Mouse (Mus musculus): ENCODE measurements at regions not wholly inside any gene's neighbourhood (a gene's known extent, or its start where the extent isn't known, plus 50 kb on each side); places are given as distances from the start of the nearest gene placed in this dataset.

DNA sequence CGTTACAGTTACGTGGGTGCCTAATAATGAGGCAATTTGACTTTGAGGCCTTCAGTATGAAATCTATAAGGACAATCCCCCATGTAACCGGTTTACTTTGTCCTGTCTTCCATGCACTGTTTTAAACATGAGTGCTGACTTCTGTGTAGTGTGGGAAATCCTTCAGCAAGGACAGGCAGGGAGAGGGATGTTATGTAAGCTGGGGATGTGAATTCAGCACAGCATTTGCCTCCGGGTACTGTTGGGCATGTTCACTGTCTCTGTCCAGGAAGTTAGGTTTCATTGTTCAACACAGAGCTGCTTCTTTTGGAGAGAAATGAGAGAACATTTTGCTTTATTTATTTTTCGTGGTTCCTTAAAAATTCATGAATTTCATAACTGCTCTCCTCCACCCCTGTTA, 322.7 kb downstream of the Rnf144a start:
- Histone ChIP-seq H3K36me3 (ENCODE audit: control insufficient read depth, insufficient read depth, low read length) (no peaks in the 10 kb centered on the region), H3K9me3 (ENCODE audit: control insufficient read depth, low read length) (no peaks in the 10 kb centered on the region), H3K27me3 (replicated peaks; ENCODE audit: control insufficient read depth, insufficient read depth, low read length) (no peaks in the 10 kb centered on the region), H3K9ac (ENCODE audit: low read length) (no peak overlapping the region), H3K4me1 (replicated peaks; ENCODE audit: control insufficient read depth, insufficient read depth, low read length) (no peaks in the 10 kb centered on the region), H3K27ac (ENCODE audit: low read depth) (no peak overlapping the region), H3K4me3 (ENCODE audit: low read depth, low read length) (no peak overlapping the region), H3K4me2 (ENCODE audit: low read length) (no peak overlapping the region)
- WGBS: 58% methylated on average over 5 of the region's 5 CpGs
- DNase-seq (ENCODE audit: low spot score) (no peak), ATAC-seq (replicated peaks; ENCODE audit: low FRiP score, low TSS enrichment, low read depth) (no peak)

DNA sequence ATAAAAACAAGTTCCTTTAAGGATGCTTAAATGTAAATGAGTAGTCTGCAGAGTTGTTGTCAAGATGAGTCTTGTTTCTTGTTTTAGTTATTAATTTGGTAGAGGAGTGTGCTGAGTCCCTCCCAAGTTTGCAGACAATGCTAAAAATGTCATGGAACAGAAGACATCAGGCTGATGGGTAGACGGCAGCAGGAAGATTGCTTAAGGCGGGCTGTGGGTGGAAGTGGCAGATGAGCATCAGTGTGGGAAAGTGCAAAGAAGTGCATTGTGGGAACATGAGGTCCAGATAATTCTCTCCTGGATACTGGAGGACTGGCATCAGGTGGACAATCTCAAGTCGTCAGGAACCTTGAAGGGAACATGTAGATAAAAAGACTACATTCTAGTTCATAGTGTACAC, 323.2 kb downstream of the Rnf144a start:
- H3K9ac ChIP-seq (ENCODE audit: low read length): no peak overlapping the region
- no peaks in the 10 kb centered on the region for H3K27me3 ChIP-seq (replicated peaks; ENCODE audit: control insufficient read depth, insufficient read depth, low read length)
- no peak for ATAC-seq (replicated peaks; ENCODE audit: low FRiP score, low TSS enrichment, low read depth)
- 75% methylated on average over 3 of the region's 3 CpGs for WGBS
- H3K4me1 ChIP-seq (replicated peaks; ENCODE audit: control insufficient read depth, insufficient read depth, low read length): no peaks in the 10 kb centered on the region
- H3K9me3 ChIP-seq (ENCODE audit: control insufficient read depth, low read length): no peaks in the 10 kb centered on the region
- H3K27ac ChIP-seq (ENCODE audit: low read depth): no peak overlapping the region
- H3K4me2 ChIP-seq (ENCODE audit: low read length): no peak overlapping the region
- no peak overlapping the region for H3K4me3 ChIP-seq (ENCODE audit: low read depth, low read length)
- no peaks in the 10 kb centered on the region for H3K36me3 ChIP-seq (ENCODE audit: control insufficient read depth, insufficient read depth, low read length)
- DNase-seq (ENCODE audit: low spot score): no peak

DNA sequence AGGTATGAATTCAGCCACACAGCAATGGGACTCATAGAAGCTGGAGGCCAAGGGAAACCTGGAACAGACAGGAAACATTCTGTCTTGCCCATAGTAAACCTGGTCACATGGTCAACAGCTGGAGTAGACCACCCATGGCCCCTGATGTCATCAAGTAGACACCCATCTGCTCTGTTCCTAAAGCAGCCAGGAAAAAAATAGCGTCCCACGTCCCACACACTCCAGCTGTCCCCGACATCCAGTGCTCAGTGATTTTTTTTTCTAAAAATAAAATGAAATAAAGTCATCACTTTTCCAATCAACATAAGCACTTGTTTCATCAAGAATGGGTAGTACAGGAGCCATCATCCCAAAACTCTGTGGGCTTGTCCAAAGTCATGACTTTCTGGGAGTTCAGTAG, 326.7 kb downstream of the Rnf144a start:
- no peak for DNase-seq (ENCODE audit: low spot score)
- ATAC-seq (replicated peaks; ENCODE audit: low FRiP score, low TSS enrichment, low read depth): no peak
- no peaks in the 10 kb centered on the region for H3K27me3 ChIP-seq (replicated peaks; ENCODE audit: control insufficient read depth, insufficient read depth, low read length)
- H3K9ac ChIP-seq (ENCODE audit: low read length): no peak overlapping the region
- no peaks in the 10 kb centered on the region for H3K4me1 ChIP-seq (replicated peaks; ENCODE audit: control insufficient read depth, insufficient read depth, low read length)
- H3K27ac ChIP-seq (ENCODE audit: low read depth): no peak overlapping the region
- no peaks in the 10 kb centered on the region for H3K9me3 ChIP-seq (ENCODE audit: control insufficient read depth, low read length)
- WGBS: 76% methylated on average over 3 of the region's 3 CpGs
- no peaks in the 10 kb centered on the region for H3K36me3 ChIP-seq (ENCODE audit: control insufficient read depth, insufficient read depth, low read length)
- H3K4me3 ChIP-seq (ENCODE audit: low read depth, low read length): no peak overlapping the region
- no peak overlapping the region for H3K4me2 ChIP-seq (ENCODE audit: low read length)

DNA sequence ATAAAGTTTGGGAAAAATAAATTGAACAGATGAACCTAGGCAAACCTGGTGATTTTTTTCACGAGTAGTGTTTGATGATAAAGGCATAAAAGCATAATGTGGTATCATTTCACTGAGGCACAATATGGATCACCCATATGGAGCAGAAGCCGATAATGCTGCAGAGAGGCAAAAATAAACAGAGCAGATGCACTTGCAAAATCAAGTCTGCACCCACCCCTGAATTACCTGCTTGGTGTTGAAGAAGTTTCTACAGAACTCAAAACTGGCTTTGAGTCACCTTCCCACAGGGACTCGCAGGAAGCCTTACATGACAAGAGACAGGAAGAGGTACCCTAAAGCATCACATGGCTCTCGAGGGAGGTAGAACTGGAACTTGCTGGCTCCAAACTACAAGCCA, 328.1 kb downstream of the Rnf144a start:
- Histone ChIP-seq H3K4me2 (ENCODE audit: low read length) (no peak overlapping the region), H3K9ac (ENCODE audit: low read length) (no peak overlapping the region), H3K4me1 (replicated peaks; ENCODE audit: control insufficient read depth, insufficient read depth, low read length) (no peaks in the 10 kb centered on the region), H3K36me3 (ENCODE audit: control insufficient read depth, insufficient read depth, low read length) (no peaks in the 10 kb centered on the region), H3K4me3 (ENCODE audit: low read depth, low read length) (no peak overlapping the region), H3K27me3 (replicated peaks; ENCODE audit: control insufficient read depth, insufficient read depth, low read length) (no peaks in the 10 kb centered on the region), H3K27ac (ENCODE audit: low read depth) (no peak overlapping the region), H3K9me3 (ENCODE audit: control insufficient read depth, low read length) (no peaks in the 10 kb centered on the region)
- ATAC-seq (replicated peaks; ENCODE audit: low FRiP score, low TSS enrichment, low read depth): no peak
- DNase-seq (ENCODE audit: low spot score): no peak
- 87% methylated on average over 4 of the region's 4 CpGs for WGBS

DNA sequence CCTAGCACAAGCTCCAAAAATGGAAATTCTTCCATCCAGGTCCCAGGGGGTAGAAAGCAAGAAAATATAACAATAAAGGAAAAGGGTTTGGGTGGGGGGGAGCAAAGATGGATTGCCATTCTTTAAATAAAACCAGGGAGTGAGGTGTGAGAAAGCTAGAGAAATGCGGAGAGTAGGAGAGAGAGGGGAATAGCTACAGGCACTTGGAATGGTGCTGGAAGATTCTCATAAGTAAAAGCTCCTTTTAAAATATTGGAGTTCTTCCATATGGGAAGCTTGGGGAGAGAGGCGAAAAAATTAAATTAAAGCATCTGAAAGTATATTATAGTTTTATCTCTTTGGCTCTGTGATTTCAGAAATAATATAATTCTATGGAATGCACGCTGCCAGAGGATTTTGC, 328.6 kb downstream of the Rnf144a start:
- ATAC-seq (replicated peaks; ENCODE audit: low FRiP score, low TSS enrichment, low read depth): no peak

DNA sequence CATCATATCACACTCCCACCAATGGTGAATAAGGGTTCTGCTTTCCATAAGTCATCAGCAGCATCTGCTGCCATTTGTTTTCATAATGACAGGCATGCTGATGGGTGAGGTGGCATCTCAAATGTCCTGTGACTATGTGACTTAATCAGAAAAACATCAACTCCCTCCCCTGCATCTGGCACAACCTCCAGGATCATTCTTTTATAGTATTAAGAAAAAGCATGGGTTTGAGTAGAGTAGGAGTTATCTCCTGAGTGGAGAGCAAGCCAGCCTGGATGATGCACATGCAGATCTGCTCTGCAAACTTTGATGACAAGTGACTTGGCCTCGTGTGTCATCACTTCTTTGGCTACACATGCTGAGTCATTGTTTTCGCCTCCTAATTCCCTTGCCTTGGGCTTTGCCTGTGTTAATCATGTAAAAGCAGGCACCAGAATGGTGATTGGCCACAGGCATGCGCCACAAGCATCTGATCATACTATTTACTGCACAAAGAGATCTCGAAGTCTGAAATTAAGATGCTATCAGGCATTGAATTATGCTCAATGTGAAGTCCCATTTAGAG, 335.9 kb downstream of the Rnf144a start:
- 73% methylated on average over 4 of the region's 4 CpGs for WGBS
- H3K27ac ChIP-seq (ENCODE audit: low read depth): no peak overlapping the region
- H3K9me3 ChIP-seq (ENCODE audit: control insufficient read depth, low read length): no peaks in the 10 kb centered on the region
- H3K36me3 ChIP-seq (ENCODE audit: control insufficient read depth, insufficient read depth, low read length): no peaks in the 10 kb centered on the region
- no peaks in the 10 kb centered on the region for H3K4me1 ChIP-seq (replicated peaks; ENCODE audit: control insufficient read depth, insufficient read depth, low read length)
- no peak overlapping the region for H3K4me3 ChIP-seq (ENCODE audit: low read depth, low read length)
- no peak for ATAC-seq (replicated peaks; ENCODE audit: low FRiP score, low TSS enrichment, low read depth)
- no peaks in the 10 kb centered on the region for H3K27me3 ChIP-seq (replicated peaks; ENCODE audit: control insufficient read depth, insufficient read depth, low read length)
- no peak overlapping the region for H3K9ac ChIP-seq (ENCODE audit: low read length)
- DNase-seq (ENCODE audit: low spot score): no peak
- no peak overlapping the region for H3K4me2 ChIP-seq (ENCODE audit: low read length)

More for the DNA sequence above, 328.6 kb downstream of the Rnf144a start:
- Histone ChIP-seq H3K4me3 (ENCODE audit: low read depth, low read length) (no peak overlapping the region), H3K27me3 (replicated peaks; ENCODE audit: control insufficient read depth, insufficient read depth, low read length) (no peaks in the 10 kb centered on the region), H3K36me3 (ENCODE audit: control insufficient read depth, insufficient read depth, low read length) (no peaks in the 10 kb centered on the region), H3K4me1 (replicated peaks; ENCODE audit: control insufficient read depth, insufficient read depth, low read length) (no peaks in the 10 kb centered on the region), H3K27ac (ENCODE audit: low read depth) (no peak overlapping the region), H3K9me3 (ENCODE audit: control insufficient read depth, low read length) (no peaks in the 10 kb centered on the region), H3K4me2 (ENCODE audit: low read length) (no peak overlapping the region), H3K9ac (ENCODE audit: low read length) (no peak overlapping the region)
- DNase-seq (ENCODE audit: low spot score): no peak
- 87% methylated on average over 3 of the region's 3 CpGs for WGBS

DNA sequence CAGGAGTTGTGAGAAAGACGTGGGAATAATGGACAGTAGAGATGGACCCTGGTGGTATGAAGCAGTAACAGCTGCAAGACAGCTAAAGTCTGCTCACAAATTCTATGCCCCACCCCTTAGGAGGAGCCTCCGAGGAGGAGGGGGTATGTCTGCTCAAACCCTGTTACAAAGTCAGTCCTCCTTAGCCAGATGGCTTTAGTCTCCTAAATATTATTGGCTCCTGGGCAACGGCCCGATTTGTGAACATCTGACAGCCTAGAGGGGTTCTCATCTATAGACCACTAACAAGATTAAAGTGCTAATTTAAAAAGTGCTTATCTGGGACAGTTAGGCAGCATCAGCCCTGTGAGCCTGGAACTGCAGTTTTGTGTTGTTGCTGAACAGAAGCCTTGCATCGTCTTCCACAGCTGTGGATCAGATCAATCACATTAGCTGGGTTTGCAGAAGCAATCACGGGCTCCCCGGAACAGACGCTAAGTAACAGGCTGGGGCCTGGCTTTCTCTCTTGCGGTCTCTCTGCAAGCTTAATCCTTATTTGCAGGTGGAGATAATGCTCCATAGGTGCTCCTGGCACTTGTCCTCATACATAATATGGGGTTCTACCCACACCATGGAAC, 339.3 kb downstream of the Rnf144a start:
- Histone ChIP-seq H3K27ac (ENCODE audit: low read depth) (no peak overlapping the region), H3K9ac (ENCODE audit: low read length) (no peak overlapping the region), H3K4me2 (ENCODE audit: low read length) (no peak overlapping the region), H3K27me3 (replicated peaks; ENCODE audit: control insufficient read depth, insufficient read depth, low read length) (no peaks in the 10 kb centered on the region), H3K9me3 (ENCODE audit: control insufficient read depth, low read length) (no peaks in the 10 kb centered on the region), H3K4me3 (ENCODE audit: low read depth, low read length) (no peak overlapping the region), H3K36me3 (ENCODE audit: control insufficient read depth, insufficient read depth, low read length) (no peaks in the 10 kb centered on the region), H3K4me1 (replicated peaks; ENCODE audit: control insufficient read depth, insufficient read depth, low read length) (no peaks in the 10 kb centered on the region)
- 29% methylated on average over 9 of the region's 9 CpGs for WGBS
- DNase-seq (ENCODE audit: low spot score): no peak
- ATAC-seq (replicated peaks; ENCODE audit: low FRiP score, low TSS enrichment, low read depth): no peak

DNA sequence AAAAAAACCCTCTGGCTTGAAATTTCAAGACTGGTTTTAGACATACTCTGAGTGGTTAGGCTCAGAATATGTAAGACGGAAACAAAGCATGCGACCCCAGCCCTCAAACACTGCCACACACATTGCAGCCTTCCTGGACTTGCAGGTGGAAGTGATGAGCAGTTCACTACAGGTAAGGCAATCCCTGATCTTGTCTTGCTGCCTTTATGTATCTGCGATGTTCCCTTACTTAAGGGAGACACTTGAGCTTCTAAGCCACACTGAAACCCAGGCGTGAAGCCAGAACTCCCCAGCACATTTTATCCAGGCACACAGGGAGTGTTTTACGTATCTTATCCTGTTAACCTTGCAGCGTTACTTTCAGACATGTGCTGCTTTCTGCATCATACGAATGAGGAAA, 342.9 kb downstream of the Rnf144a start:
- 77% methylated on average over 7 of the region's 7 CpGs for WGBS
- no peaks in the 10 kb centered on the region for H3K4me1 ChIP-seq (replicated peaks; ENCODE audit: control insufficient read depth, insufficient read depth, low read length)
- H3K27ac ChIP-seq (ENCODE audit: low read depth): no peak overlapping the region
- no peak for ATAC-seq (replicated peaks; ENCODE audit: low FRiP score, low TSS enrichment, low read depth)
- H3K4me2 ChIP-seq (ENCODE audit: low read length): no peak overlapping the region
- H3K4me3 ChIP-seq (ENCODE audit: low read depth, low read length): no peak overlapping the region
- no peaks in the 10 kb centered on the region for H3K36me3 ChIP-seq (ENCODE audit: control insufficient read depth, insufficient read depth, low read length)
- no peak overlapping the region for H3K9ac ChIP-seq (ENCODE audit: low read length)
- no peak for DNase-seq (ENCODE audit: low spot score)
- no peaks in the 10 kb centered on the region for H3K27me3 ChIP-seq (replicated peaks; ENCODE audit: control insufficient read depth, insufficient read depth, low read length)
- H3K9me3 ChIP-seq (ENCODE audit: control insufficient read depth, low read length): no peaks in the 10 kb centered on the region

DNA sequence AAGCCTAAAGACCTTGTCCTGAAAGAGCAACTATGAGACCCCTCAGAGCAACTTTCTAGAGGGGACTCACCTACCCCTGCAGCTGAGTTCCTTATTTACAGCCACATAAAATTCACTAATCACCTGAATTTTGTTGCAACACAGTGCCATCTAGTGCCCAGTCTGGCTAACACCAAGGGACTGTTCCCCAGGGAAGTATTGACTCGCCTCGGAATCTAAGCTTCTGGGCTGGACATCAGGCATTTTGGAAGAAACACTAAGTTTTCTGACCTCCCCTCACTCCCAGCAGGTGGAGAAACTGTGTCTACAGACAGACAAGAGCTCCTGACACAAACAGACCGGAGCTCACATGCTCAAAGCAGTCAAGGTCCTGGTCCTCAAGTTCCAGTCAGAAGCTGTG, 343.4 kb downstream of the Rnf144a start:
- DNase-seq (ENCODE audit: low spot score) (peak; percentile 84), ATAC-seq (replicated peaks; ENCODE audit: low FRiP score, low TSS enrichment, low read depth) (0 out of 2 replicates have a peak, but pooled peaks have one; percentile 19)
- H3K4me3 ChIP-seq (ENCODE audit: low read depth, low read length): no peak overlapping the region
- H3K4me2 ChIP-seq (ENCODE audit: low read length): no peak overlapping the region
- no peak overlapping the region for H3K27ac ChIP-seq (ENCODE audit: low read depth)
- 6% methylated on average over 3 of the region's 3 CpGs for whole genome bisulfite sequencing
- H3K27me3 ChIP-seq (replicated peaks; ENCODE audit: control insufficient read depth, insufficient read depth, low read length): no peaks in the 10 kb centered on the region
- H3K4me1 ChIP-seq (replicated peaks; ENCODE audit: control insufficient read depth, insufficient read depth, low read length): no peaks in the 10 kb centered on the region
- H3K36me3 ChIP-seq (ENCODE audit: control insufficient read depth, insufficient read depth, low read length): no peaks in the 10 kb centered on the region
- no peak overlapping the region for H3K9ac ChIP-seq (ENCODE audit: low read length)
- no peaks in the 10 kb centered on the region for H3K9me3 ChIP-seq (ENCODE audit: control insufficient read depth, low read length)
